Mouse (Mus musculus): Measurements from ENCODE around the gene Calml3. TPM values are rescaled to one million over a fixed set of nuclear protein-coding genes. Genes with fewer than 3 reads are reported as not detected.
"Not testable (repeated sequence)": the region's sequence is repeated elsewhere in the genome, so short reads cannot be mapped to it uniquely, and the experiment has no call there.

Calml3 gene
- polyA plus RNA-seq (2011; ENCODE audit: insufficient read depth, insufficient read length, low replicate concordance, missing spikeins) = 1.6 TPM in 1 of 2 replicates, not detected in the other

GRCm38 (mm10) chr13:3804186-3804585, at the start of gene Calml3:
Gene Calml3, minus strand, starts transcription at chr13:3804316.
- no peak within 1 kb of the TSS for H3K27ac ChIP-seq (ENCODE audit: control insufficient read depth, insufficient read depth, low read depth, low read length, poor library complexity)
- TF ChIP-seq POLR2A (IDR thresholded peaks at IDR 0.05; ENCODE audit: borderline replicate concordance, control insufficient read depth, low read depth, low read length) (no peak), CTCF (IDR thresholded peaks at IDR 0.05; ENCODE audit: control insufficient read depth, insufficient read depth, low read length) (no peak)
- 87% methylated on average over 13 of the region's 13 CpGs for WGBS
- H3K4me1 ChIP-seq (ENCODE audit: control insufficient read depth, insufficient read depth, low read length) = no peaks in the 10 kb centered on the region; the same call in 1 of the 2 replicates
- H3K4me3 ChIP-seq (replicated peaks; ENCODE audit: control insufficient read depth, low read depth, low read length) = no peak within 1 kb of the TSS

- WGBS = 81% methylated on average over 1 of the region's 1 CpGs
- no peak overlapping the region for H3K4me3 ChIP-seq (replicated peaks; ENCODE audit: control insufficient read depth, low read depth, low read length)
- no peak for TF ChIP-seq CTCF (IDR thresholded peaks at IDR 0.05; ENCODE audit: control insufficient read depth, insufficient read depth, low read length)
- no peak for TF ChIP-seq POLR2A (IDR thresholded peaks at IDR 0.05; ENCODE audit: borderline replicate concordance, control insufficient read depth, low read depth, low read length)
- no peaks in the 10 kb centered on the region; the same call in 1 of the 2 replicates for H3K4me1 ChIP-seq (ENCODE audit: control insufficient read depth, insufficient read depth, low read length)
- H3K27ac ChIP-seq (ENCODE audit: control insufficient read depth, insufficient read depth, low read depth, low read length, poor library complexity) = no peak overlapping the region
These were observed 46.2 kb upstream of the Calml3 start for GRCm38 (mm10) chr13:3850330-3850729.

GRCm38 (mm10) chr13:3840662-3841061, 36.5 kb upstream of the Calml3 start:
- H3K4me1 ChIP-seq (ENCODE audit: control insufficient read depth, insufficient read depth, low read length); H3K27ac ChIP-seq (ENCODE audit: control insufficient read depth, insufficient read depth, low read depth, low read length, poor library complexity); H3K4me3 ChIP-seq (replicated peaks; ENCODE audit: control insufficient read depth, low read depth, low read length): not testable (repeated sequence)

GRCm38 (mm10) chr13:3837312-3837807, 33.2 kb upstream of the Calml3 start, which contains the start of gene Calm4:
Gene Calm4, plus strand, starts transcription at chr13:3837757.
- not testable (repeated sequence) for H3K27ac ChIP-seq (ENCODE audit: control insufficient read depth, insufficient read depth, low read depth, low read length, poor library complexity); H3K4me3 ChIP-seq (replicated peaks; ENCODE audit: control insufficient read depth, low read depth, low read length); H3K4me1 ChIP-seq (ENCODE audit: control insufficient read depth, insufficient read depth, low read length)

- not testable (repeated sequence) for H3K4me3 ChIP-seq (replicated peaks; ENCODE audit: control insufficient read depth, low read depth, low read length); H3K4me1 ChIP-seq (ENCODE audit: control insufficient read depth, insufficient read depth, low read length); H3K27ac ChIP-seq (ENCODE audit: control insufficient read depth, insufficient read depth, low read depth, low read length, poor library complexity)
These were observed 29.5 kb upstream of the Calml3 start for GRCm38 (mm10) chr13:3833644-3834043.

GRCm38 (mm10) chr13:3832450-3832849, 28.3 kb upstream of the Calml3 start:
- Histone ChIP-seq H3K4me1 (ENCODE audit: control insufficient read depth, insufficient read depth, low read length) (no peaks in the 10 kb centered on the region), H3K27ac (ENCODE audit: control insufficient read depth, insufficient read depth, low read depth, low read length, poor library complexity) (no peak overlapping the region), H3K4me3 (replicated peaks; ENCODE audit: control insufficient read depth, low read depth, low read length) (no peak overlapping the region)
- TF ChIP-seq CTCF (IDR thresholded peaks at IDR 0.05; ENCODE audit: control insufficient read depth, insufficient read depth, low read length) = no peak
- TF ChIP-seq POLR2A (IDR thresholded peaks at IDR 0.05; ENCODE audit: borderline replicate concordance, control insufficient read depth, low read depth, low read length) = no peak
- WGBS = 0% methylated on average over 2 of the region's 2 CpGs

- H3K27ac ChIP-seq (ENCODE audit: control insufficient read depth, insufficient read depth, low read depth, low read length, poor library complexity) = no peak overlapping the region
- H3K4me1 ChIP-seq (ENCODE audit: control insufficient read depth, insufficient read depth, low read length) = no peaks in the 10 kb centered on the region
- no peak for TF ChIP-seq POLR2A (IDR thresholded peaks at IDR 0.05; ENCODE audit: borderline replicate concordance, control insufficient read depth, low read depth, low read length)
- no peak for TF ChIP-seq CTCF (IDR thresholded peaks at IDR 0.05; ENCODE audit: control insufficient read depth, insufficient read depth, low read length)
- no peak overlapping the region for H3K4me3 ChIP-seq (replicated peaks; ENCODE audit: control insufficient read depth, low read depth, low read length)
- WGBS = 49% methylated on average over 1 of the region's 1 CpGs
These were observed 27.9 kb upstream of the Calml3 start for GRCm38 (mm10) chr13:3831994-3832393.

GRCm38 (mm10) chr13:3831546-3831945, 27.4 kb upstream of the Calml3 start:
- 47% methylated on average over 5 of the region's 5 CpGs for WGBS
- Histone ChIP-seq H3K4me3 (replicated peaks; ENCODE audit: control insufficient read depth, low read depth, low read length) (no peak overlapping the region), H3K27ac (ENCODE audit: control insufficient read depth, insufficient read depth, low read depth, low read length, poor library complexity) (no peak overlapping the region), H3K4me1 (ENCODE audit: control insufficient read depth, insufficient read depth, low read length) (no peaks in the 10 kb centered on the region)
- TF ChIP-seq POLR2A (IDR thresholded peaks at IDR 0.05; ENCODE audit: borderline replicate concordance, control insufficient read depth, low read depth, low read length) (no peak), CTCF (IDR thresholded peaks at IDR 0.05; ENCODE audit: control insufficient read depth, insufficient read depth, low read length) (no peak)

- Histone ChIP-seq H3K4me3 (replicated peaks; ENCODE audit: control insufficient read depth, low read depth, low read length) (no peak overlapping the region), H3K27ac (ENCODE audit: control insufficient read depth, insufficient read depth, low read depth, low read length, poor library complexity) (no peak overlapping the region), H3K4me1 (ENCODE audit: control insufficient read depth, insufficient read depth, low read length) (peaks cover 1% of the 10 kb centered on the region; the same call in 1 of the 2 replicates)
- no peak for TF ChIP-seq CTCF (IDR thresholded peaks at IDR 0.05; ENCODE audit: control insufficient read depth, insufficient read depth, low read length)
- TF ChIP-seq POLR2A (IDR thresholded peaks at IDR 0.05; ENCODE audit: borderline replicate concordance, control insufficient read depth, low read depth, low read length) = no peak
These were observed 21.6 kb upstream of the Calml3 start for GRCm38 (mm10) chr13:3825726-3826125.
